Mouse (Mus musculus) kidney, adult 2 months (tissue): ENCODE data around the gene Dync1li1.

Experiments
- CTCF ChIP-seq: fragments of 200-500 bp; conservative IDR thresholded peaks from 2 replicates; pipeline ENCODE4 v1.5.1; 2011; ENCODE audit warnings: low read depth, mild to moderate bottlenecking, control low read depth, low read length, moderate library complexity, mixed read lengths; ENCODE audit not compliant: insufficient read depth, insufficient read length
- POLR2A ChIP-seq: fragments of 200-500 bp; IDR thresholded peaks from one replicate; pipeline ENCODE4 v1.6.1; 2011; ENCODE audit warnings: low read depth, low read length, control low read depth

GRCm38 (mm10) chr9:114767507-114767906 is 78.9 kb downstream of the Dync1li1 start:
- TF ChIP-seq CTCF (no peak), POLR2A (no peak)
